Mouse (Mus musculus) B cell, adult 67 days (primary cell): Measurements from ENCODE around the gene Cdh20. TPM values are rescaled to one million over a fixed set of nuclear protein-coding genes. Genes with fewer than 3 reads are reported as not detected.

Experiments used
- total RNA-seq, 2 experiments: library from RNA; stranded (reverse); gene quantifications; 4 replicates each; pipeline ENCODE4 v1.2.4; 2023

The Cdh20 gene
- not detected for total RNA-seq

DNA sequence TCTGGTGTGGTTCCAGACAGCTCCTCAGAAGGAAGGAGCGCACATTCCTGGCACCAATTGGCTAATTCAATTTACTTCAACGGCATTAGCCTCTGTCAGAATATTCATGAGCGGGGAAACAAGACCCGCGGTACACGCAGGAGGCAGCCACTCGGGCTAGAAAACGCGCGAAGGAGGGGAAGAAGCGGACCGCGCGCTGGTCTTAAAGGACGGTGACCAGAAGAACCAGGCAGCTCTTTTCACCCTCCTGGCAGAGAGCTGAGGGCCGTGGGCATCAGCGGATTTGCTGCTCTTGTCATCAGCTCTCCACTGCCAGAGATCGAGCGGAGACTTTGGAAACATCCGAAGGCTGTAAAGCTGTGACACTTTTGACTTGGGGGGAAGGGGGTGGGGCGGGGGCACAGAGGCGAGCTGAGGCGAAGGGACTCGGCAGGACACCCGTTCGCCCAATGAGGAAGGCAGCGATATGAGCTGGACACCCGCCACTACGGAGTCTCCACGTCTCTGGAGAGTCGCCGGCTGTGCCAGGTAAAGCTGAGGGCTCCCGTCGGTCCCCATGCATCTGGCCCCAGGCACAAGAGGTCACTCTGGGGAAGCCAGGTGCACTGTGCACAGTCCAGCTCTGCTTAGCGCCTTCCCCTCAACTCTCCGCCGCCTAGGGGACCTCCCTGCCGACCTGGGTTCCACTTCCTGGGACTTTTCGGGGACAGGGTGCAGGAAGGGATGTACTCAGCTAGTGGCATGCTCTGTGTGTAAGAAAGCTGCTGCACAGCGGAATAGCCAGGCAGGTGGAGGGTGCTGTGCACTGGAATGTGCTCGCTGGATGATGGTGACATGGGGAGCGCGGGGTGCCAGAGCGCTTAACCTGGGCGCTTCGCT is at the start of gene Cdh20:
Gene Cdh20, plus strand, starts transcription at position 159 of the 879 bp plus-strand sequence.

